Comparison of ENCODE assay signal across 18 mouse cellular contexts in the genomic region with DNA sequence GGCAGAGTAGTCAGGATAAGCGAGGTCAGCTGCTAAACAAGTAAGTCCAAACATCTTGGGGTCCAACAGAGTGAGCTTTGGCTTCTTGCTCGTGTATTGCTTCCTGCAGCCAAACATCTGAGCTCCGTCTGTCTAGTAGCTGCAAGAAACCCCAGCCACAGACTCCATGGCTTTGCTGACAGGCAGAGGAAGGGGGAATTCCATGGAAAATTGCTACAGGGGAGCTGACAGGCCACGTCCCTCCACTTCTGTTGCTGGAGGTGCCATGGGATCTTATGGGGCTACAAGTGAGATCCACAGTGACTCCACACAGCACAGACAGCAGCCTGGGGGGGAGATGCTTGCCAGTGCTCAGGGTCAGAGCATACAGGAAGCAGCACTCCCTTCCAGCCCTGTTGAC.
"Had no signal": no experiment of that assay in that cellular context is flagged by ENCODE, and none has a peak within 500 bp of the region (broad histone marks: within the 10 kb centered on the region; RNA-seq: fewer than 3 reads in every experiment).

No protein-coding gene starts in this region.

- H3K9ac ChIP-seq: liver, postnatal 0 days; lung, embryonic 15.5 days; midbrain, embryonic 12.5 days; neural tube, embryonic 12.5 days; stomach, embryonic 15.5 days had no signal

- DNase-seq: liver, postnatal 0 days; lung, adult 2 months; lung, postnatal 14 days; lung, postnatal 36 days; midbrain, embryonic 14.5 days; right cerebral cortex, postnatal 14 days; thymus, adult 2 months; thymus, postnatal 25 days; thymus, postnatal 4 days had no signal

- H3K27me3 ChIP-seq: lung, embryonic 15.5 days; midbrain, embryonic 12.5 days; neural tube, embryonic 12.5 days; stomach, embryonic 15.5 days had no signal

- ATAC-seq: liver, postnatal 0 days; lung, postnatal 0 days; midbrain, embryonic 16.5 days had no signal

- H3K4me3 ChIP-seq: lung, embryonic 15.5 days; megakaryocyte, embryonic 14.5 days; midbrain, embryonic 12.5 days; neural tube, embryonic 12.5 days; stomach, embryonic 15.5 days had no signal

- H3K27ac ChIP-seq: lung, embryonic 15.5 days; macrophage; midbrain, embryonic 12.5 days; neural tube, embryonic 12.5 days; stomach, embryonic 15.5 days; stomach, postnatal 0 days had no signal

- H3K4me1 ChIP-seq: lung, embryonic 15.5 days; midbrain, embryonic 12.5 days; neural tube, embryonic 12.5 days; stomach, embryonic 15.5 days had no signal

- H3K36me3 ChIP-seq: lung, embryonic 15.5 days; midbrain, embryonic 12.5 days; neural tube, embryonic 12.5 days; stomach, embryonic 15.5 days had no signal

- H3K9me3 ChIP-seq: lung, embryonic 15.5 days; midbrain, embryonic 12.5 days; neural tube, embryonic 12.5 days; stomach, embryonic 15.5 days had no signal

- H3K4me2 ChIP-seq: lung, embryonic 15.5 days; midbrain, embryonic 12.5 days; neural tube, embryonic 12.5 days; stomach, embryonic 15.5 days had no signal
